Mouse (Mus musculus) heart, embryonic 12.5 days (tissue): ENCODE results near the gene Zdhhc21. TPM values are rescaled to one million over a fixed set of nuclear protein-coding genes. Genes with fewer than 3 reads are reported as not detected.

Source experiments
- ATAC-seq: fragments of 200-750 bp; cut with Nextera tagmentation; 2 replicates; pipeline ENCODE4 v1.8.0; 2017; ENCODE audit warnings: moderate TSS enrichment, moderate library complexity; ENCODE audit not compliant: insufficient number of reproducible peaks, low FRiP score
- H3K27ac ChIP-seq: fragments of 300-500 bp; sonication (generic); 2 replicates; pipeline ENCODE4 v1.5.1; 2016; ENCODE audit warnings: mild to moderate bottlenecking, moderate library complexity; ENCODE audit not compliant: poor library complexity, severe bottlenecking
- H3K27me3 ChIP-seq: fragments of 300-500 bp; sonication (generic); replicated peaks from 2 replicates; pipeline ENCODE4 v1.6.1; 2016; ENCODE audit warnings: mild to moderate bottlenecking, moderate library complexity
- H3K36me3 ChIP-seq: fragments of 300-500 bp; sonication (generic); 2 replicates; pipeline ENCODE4 v1.6.1; 2016; ENCODE audit warnings: mild to moderate bottlenecking, moderate library complexity
- H3K4me1 ChIP-seq: fragments of 300-500 bp; sonication (generic); replicated peaks from 2 replicates; pipeline ENCODE4 v1.6.1; 2016; ENCODE audit warnings: mild to moderate bottlenecking
- H3K4me2 ChIP-seq: fragments of 300-500 bp; sonication (generic); 2 replicates; pipeline ENCODE4 v1.6.1; 2016; ENCODE audit warnings: mild to moderate bottlenecking, moderate library complexity
- H3K4me3 ChIP-seq: fragments of 300-500 bp; sonication (generic); 2 replicates; pipeline ENCODE4 v1.5.1; 2016; ENCODE audit warnings: mild to moderate bottlenecking
- H3K9ac ChIP-seq: fragments of 300-500 bp; sonication (generic); 2 replicates; pipeline ENCODE4 v1.6.1; 2016; ENCODE audit warnings: mild to moderate bottlenecking, moderate library complexity
- H3K9me3 ChIP-seq: fragments of 300-500 bp; sonication (generic); replicated peaks from 2 replicates; pipeline ENCODE4 v1.6.1; 2016; ENCODE audit warnings: mild to moderate bottlenecking, moderate library complexity
- WGBS: fragments of 180-500 bp; shearing (Covaris S2); methylation state at CpG from one replicate; pipeline ENCODE4 v1.1.7; 2016; 5-methylcytosine and 5-hydroxymethylcytosine counted together
- polyA plus RNA-seq: library from polyadenylated mRNA; unstranded; fragments of >200 nt; fragmentation: Nextera tagmentation; extraction: Ambion mirVana; gene quantifications from 2 replicates; pipeline ENCODE4 v1.2.1, GENCODE M21; 2016

Gene Zdhhc21
- 16.6 and 17.7 TPM in 2 replicates for polyA plus RNA-seq

DNA sequence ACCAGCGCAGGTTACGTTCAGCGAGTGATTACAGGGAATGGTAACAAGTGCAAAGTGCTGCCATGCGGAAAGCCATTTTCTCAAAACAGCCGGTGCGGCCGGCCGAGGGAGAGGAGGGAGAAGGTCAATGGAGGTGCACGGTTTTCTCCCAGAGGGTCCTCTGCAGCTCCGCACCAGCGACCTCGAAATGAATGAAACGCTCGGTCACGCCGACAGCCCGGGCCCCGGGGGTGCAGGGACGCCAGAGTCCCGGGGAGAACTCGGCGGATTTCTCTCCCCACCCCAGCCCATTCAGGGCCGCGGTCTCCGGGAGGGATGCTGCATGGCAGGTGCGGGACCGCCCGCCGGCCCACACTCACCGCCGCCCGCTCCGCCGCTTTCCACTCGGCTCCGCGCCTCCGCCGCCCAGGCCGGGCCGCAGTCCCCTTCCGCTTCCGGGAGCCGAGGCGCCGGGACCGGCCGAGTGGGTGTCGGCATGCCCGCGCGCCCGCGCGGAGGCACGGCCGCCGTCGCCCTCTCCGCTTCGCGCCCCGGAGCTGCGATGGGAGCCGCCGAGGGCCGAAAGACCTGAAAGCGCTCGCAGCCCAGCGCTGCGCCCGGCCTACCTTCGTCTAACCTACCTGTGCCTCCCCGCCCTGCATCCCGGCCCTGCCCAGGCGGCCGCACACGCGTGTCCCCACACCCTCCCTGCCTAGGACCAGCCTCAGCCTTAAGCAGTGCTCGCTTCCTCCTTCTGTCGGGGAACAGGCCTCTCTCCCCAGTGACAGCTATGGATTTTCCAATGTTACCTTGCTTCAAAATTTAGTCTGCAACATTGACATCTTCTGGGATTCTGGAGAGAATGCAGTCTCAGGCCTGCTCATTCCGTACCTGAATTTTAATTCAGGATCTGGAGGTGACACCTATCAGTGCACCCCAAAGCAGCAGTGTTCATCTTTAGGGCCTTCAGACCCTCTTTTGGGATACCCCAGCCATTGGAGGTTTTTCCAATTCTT lies at the start of gene Zdhhc21:
Zdhhc21 (minus strand) TSS at position 828 of the 995 bp plus-strand sequence.
- Histone ChIP-seq H3K4me2 (peak within 1 kb of the TSS; percentile 76), H3K4me1 (peaks cover 9% of the 10 kb centered on the region; the same call in 1 of the 2 replicates), H3K27me3 (no peaks in the 10 kb centered on the region), H3K27ac (peak within 1 kb of the TSS; percentile 70), H3K9ac (peak within 1 kb of the TSS; percentile 89), H3K4me3 (peak within 1 kb of the TSS; percentile 69), H3K9me3 (no peaks in the 10 kb centered on the region), H3K36me3 (no peaks in the 10 kb centered on the region)
- WGBS = 1% methylated on average over 77 of the region's 82 CpGs
- ATAC-seq = peak; percentile 86

- Histone ChIP-seq H3K4me1 (no peaks in the 10 kb centered on the region), H3K4me2 (no peak overlapping the region), H3K27me3 (no peaks in the 10 kb centered on the region), H3K36me3 (peaks cover 1% of the 10 kb centered on the region; the same call in 1 of the 2 replicates), H3K4me3 (no peak overlapping the region), H3K9ac (no peak overlapping the region), H3K9me3 (no peaks in the 10 kb centered on the region), H3K27ac (no peak overlapping the region)
- 81% methylated on average over 10 of the region's 10 CpGs for whole genome bisulfite sequencing
- ATAC-seq = no peak
These were observed 35.5 kb upstream of the Zdhhc21 start for GRCm38 (mm10) chr4:82895227-82895626.

- WGBS = 73% methylated on average over 5 of the region's 5 CpGs
- H3K4me1 ChIP-seq = no peaks in the 10 kb centered on the region
- no peak overlapping the region for H3K27ac ChIP-seq
- H3K27me3 ChIP-seq = no peaks in the 10 kb centered on the region
- ATAC-seq = no peak
- no peaks in the 10 kb centered on the region for H3K36me3 ChIP-seq
- no peak overlapping the region for H3K9ac ChIP-seq
- H3K9me3 ChIP-seq = no peaks in the 10 kb centered on the region
- H3K4me3 ChIP-seq = no peak overlapping the region
- no peak overlapping the region for H3K4me2 ChIP-seq
These were observed 32.5 kb upstream of the Zdhhc21 start for GRCm38 (mm10) chr4:82892247-82892646.

DNA sequence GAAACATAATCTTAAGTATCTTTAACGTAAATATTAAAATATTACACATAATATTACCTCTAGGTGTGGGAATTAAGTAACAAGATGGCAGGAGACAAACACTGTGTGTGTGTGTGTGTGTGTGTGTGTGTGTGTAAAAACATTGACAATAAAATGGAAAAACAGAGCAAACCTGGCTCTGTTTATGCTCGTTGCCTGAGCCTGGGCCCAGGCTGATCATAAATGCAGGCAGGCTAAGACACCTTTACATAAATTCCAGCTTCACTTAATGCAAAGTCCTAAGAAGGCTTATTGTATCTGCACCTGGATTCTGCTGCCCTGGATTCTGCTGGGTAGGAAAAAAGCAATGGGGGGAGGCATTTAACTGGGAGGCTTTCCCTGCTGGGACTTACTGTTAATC lies 31.8 kb upstream of the Zdhhc21 start:
- Histone ChIP-seq H3K27ac (no peak overlapping the region), H3K4me1 (no peaks in the 10 kb centered on the region), H3K4me3 (no peak overlapping the region), H3K9me3 (no peaks in the 10 kb centered on the region), H3K4me2 (no peak overlapping the region), H3K36me3 (no peaks in the 10 kb centered on the region), H3K9ac (no peak overlapping the region), H3K27me3 (no peaks in the 10 kb centered on the region)
- 90% methylated on average over 2 of the region's 2 CpGs for WGBS
- no peak for ATAC-seq

GRCm38 (mm10) chr4:82891049-82891448 lies 31.3 kb upstream of the Zdhhc21 start:
- Histone ChIP-seq H3K27ac (0 out of 2 replicates have a peak overlapping the region, but pooled peaks have one; percentile 4), H3K4me1 (no peaks in the 10 kb centered on the region), H3K27me3 (no peaks in the 10 kb centered on the region), H3K9me3 (no peaks in the 10 kb centered on the region), H3K9ac (no peak overlapping the region), H3K4me3 (no peak overlapping the region), H3K4me2 (no peak overlapping the region), H3K36me3 (no peaks in the 10 kb centered on the region)
- no peak for ATAC-seq
- WGBS = 70% methylated on average over 7 of the region's 7 CpGs

- Histone ChIP-seq H3K27me3 (no peaks in the 10 kb centered on the region), H3K4me1 (no peaks in the 10 kb centered on the region), H3K9ac (no peak overlapping the region), H3K27ac (0 out of 2 replicates have a peak overlapping the region, but pooled peaks have one; percentile 4), H3K4me3 (no peak overlapping the region), H3K36me3 (no peaks in the 10 kb centered on the region), H3K9me3 (no peaks in the 10 kb centered on the region), H3K4me2 (no peak overlapping the region)
- no peak for ATAC-seq
- 73% methylated on average over 4 of the region's 4 CpGs for WGBS
These were observed 30.8 kb upstream of the Zdhhc21 start for GRCm38 (mm10) chr4:82890585-82890984.

DNA sequence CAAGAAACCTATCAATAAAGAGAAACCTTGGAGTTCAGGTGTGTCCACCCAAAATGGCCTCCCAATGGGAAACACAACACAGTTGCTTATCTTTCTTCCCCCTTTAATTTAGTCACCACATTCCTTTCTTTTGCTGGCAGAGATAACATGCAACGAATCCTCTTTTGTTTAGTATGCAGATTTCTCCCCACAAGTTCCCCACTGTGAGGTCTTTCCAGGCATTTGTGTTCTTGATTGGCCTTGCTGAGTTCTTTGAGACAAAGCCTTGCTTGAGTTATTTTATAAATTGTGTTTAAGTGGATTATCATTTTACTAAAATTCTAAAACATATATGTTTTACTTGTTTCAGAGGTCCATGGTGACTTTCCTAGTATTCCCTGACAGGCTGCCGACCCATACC lies 26.4 kb upstream of the Zdhhc21 start:
- no peak overlapping the region for H3K27ac ChIP-seq
- ATAC-seq = no peak
- H3K4me3 ChIP-seq = no peak overlapping the region
- H3K9ac ChIP-seq = no peak overlapping the region
- H3K4me2 ChIP-seq = no peak overlapping the region
- no peaks in the 10 kb centered on the region for H3K27me3 ChIP-seq
- H3K36me3 ChIP-seq = no peaks in the 10 kb centered on the region
- H3K4me1 ChIP-seq = no peaks in the 10 kb centered on the region
- no peaks in the 10 kb centered on the region for H3K9me3 ChIP-seq
- whole genome bisulfite sequencing = 50% methylated on average over 2 of the region's 2 CpGs

GRCm38 (mm10) chr4:82885535-82885913 lies 25.8 kb upstream of the Zdhhc21 start:
- H3K9me3 ChIP-seq = no peaks in the 10 kb centered on the region
- H3K4me1 ChIP-seq = no peaks in the 10 kb centered on the region
- no peak overlapping the region for H3K4me3 ChIP-seq
- 52% methylated on average over 1 of the region's 1 CpGs for WGBS
- no peak for ATAC-seq
- H3K27me3 ChIP-seq = no peaks in the 10 kb centered on the region
- no peak overlapping the region for H3K27ac ChIP-seq
- no peak overlapping the region for H3K9ac ChIP-seq
- H3K36me3 ChIP-seq = no peaks in the 10 kb centered on the region
- H3K4me2 ChIP-seq = no peak overlapping the region

DNA sequence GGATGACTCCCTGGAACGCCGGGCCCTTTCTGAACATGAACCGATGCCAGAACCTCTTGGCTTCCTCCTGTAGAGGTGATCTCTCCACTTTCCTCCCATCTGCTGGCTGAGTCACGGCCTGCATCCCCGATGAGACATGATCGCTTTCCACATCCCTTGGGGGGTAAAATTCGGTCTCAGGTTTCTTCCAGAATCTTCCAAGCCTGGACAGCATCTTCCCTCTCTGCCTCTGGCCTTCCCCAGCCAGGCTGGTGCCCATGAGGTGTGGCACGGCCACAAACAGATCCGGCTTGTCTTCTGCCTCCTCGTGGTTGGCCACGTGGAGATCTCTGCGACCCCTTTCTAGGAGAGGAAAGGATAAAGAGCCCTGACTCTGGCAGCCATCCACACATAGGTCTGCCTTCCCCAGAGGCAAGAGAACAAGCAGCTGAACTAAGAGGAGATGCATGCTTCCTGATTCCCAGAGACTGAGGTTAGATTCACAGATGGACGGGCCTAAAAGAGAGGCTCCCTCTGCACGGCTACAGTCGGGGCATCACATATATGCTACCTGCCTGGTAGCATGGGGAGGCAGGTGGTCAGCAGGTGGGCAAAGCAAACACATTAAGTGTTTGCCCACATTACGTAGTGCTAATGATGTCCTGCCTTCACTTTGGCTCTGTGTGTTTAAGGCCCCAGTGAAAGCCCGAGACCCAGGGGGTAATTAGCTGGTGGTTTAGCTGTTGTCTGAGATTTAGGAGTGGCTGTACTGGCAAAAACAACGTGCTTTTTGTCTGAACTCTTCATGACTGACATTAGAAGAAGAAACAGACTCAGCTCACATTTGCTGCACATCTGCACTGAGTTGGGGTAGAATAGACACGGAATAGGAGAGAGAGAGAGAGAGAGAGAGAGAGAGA lies 25.1 kb upstream of the Zdhhc21 start, which contains the start of gene Cer1:
Cer1 (minus strand) TSS at position 513 of the 899 bp plus-strand sequence.
- 64% methylated on average over 18 of the region's 19 CpGs for WGBS
- no peak for ATAC-seq
- H3K27ac ChIP-seq = no peak within 1 kb of the TSS

GRCm38 (mm10) chr4:82882500-82882899 lies 22.7 kb upstream of the Zdhhc21 start:
- no peaks in the 10 kb centered on the region for H3K9me3 ChIP-seq
- no peaks in the 10 kb centered on the region for H3K36me3 ChIP-seq
- no peak for ATAC-seq
- no peaks in the 10 kb centered on the region for H3K27me3 ChIP-seq
- H3K9ac ChIP-seq = no peak overlapping the region
- 76% methylated on average over 9 of the region's 9 CpGs for WGBS
- no peak overlapping the region for H3K4me2 ChIP-seq
- H3K27ac ChIP-seq = no peak overlapping the region
- no peaks in the 10 kb centered on the region for H3K4me1 ChIP-seq
- no peak overlapping the region for H3K4me3 ChIP-seq

More for the DNA sequence above, 25.1 kb upstream of the Zdhhc21 start, which contains the start of gene Cer1:
- Histone ChIP-seq H3K4me1 (no peaks in the 10 kb centered on the region), H3K4me3 (no peak within 1 kb of the TSS), H3K4me2 (no peak within 1 kb of the TSS), H3K27me3 (no peaks in the 10 kb centered on the region), H3K9ac (no peak within 1 kb of the TSS), H3K36me3 (no peaks in the 10 kb centered on the region), H3K9me3 (no peaks in the 10 kb centered on the region)

DNA sequence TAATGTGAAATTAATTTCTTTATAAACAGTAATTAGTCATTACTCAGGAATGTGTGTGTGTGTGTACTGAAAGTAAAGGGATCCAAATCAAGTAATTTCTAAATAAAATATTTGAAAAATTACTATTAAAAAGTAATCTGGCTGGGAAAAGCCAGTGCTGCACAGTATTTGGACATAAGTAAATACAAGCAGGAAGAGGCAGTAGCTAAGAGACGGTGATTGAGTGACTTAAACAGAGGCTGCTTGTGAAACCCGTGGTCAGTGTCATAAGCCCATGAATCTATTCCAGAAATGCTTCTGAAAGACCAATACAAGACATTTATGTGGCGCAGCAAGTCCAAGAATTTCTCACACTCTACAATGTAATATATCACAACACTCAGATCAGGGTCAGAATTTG lies 21.6 kb upstream of the Zdhhc21 start:
- WGBS = 82% methylated on average over 3 of the region's 3 CpGs
- no peak for ATAC-seq

More for the DNA sequence above, 21.6 kb upstream of the Zdhhc21 start:
- H3K4me2 ChIP-seq = no peak overlapping the region
- no peaks in the 10 kb centered on the region for H3K9me3 ChIP-seq
- no peak overlapping the region for H3K27ac ChIP-seq
- no peaks in the 10 kb centered on the region for H3K36me3 ChIP-seq
- no peak overlapping the region for H3K9ac ChIP-seq
- no peaks in the 10 kb centered on the region for H3K27me3 ChIP-seq
- H3K4me1 ChIP-seq = no peaks in the 10 kb centered on the region
- H3K4me3 ChIP-seq = no peak overlapping the region
